Mouse (Mus musculus) liver, embryonic 11.5 days (tissue): ENCODE measurements around the gene Slc9a1. TPM values are rescaled to one million over a fixed set of nuclear protein-coding genes. Genes with fewer than 3 reads are reported as not detected.
A peak's percentile ranks its signal among the peaks of the same experiment; 100 is the strongest.

Experiments
- ATAC-seq: fragments of 200-750 bp; cut with Nextera tagmentation; replicated peaks from 2 replicates; pipeline ENCODE4 v1.8.0; 2017; ENCODE audit warnings: moderate number of reproducible peaks, mild to moderate bottlenecking, moderate TSS enrichment, moderate library complexity; ENCODE audit not compliant: low FRiP score
- DNase-seq: peaks from one replicate; pipeline ENCODE4 v3.0.0-alpha.2; 2017; ENCODE audit warnings: low spot score
- H3K27ac ChIP-seq: fragments of 300-500 bp; sonication (generic); 2 replicates; pipeline ENCODE4 v1.5.1; 2014; ENCODE audit warnings: mild to moderate bottlenecking, low read depth, low read length, control low read depth
- H3K27me3 ChIP-seq: fragments of 300-500 bp; sonication (generic); replicated peaks from 2 replicates; pipeline ENCODE4 v1.6.1; 2014; ENCODE audit warnings: low read length, mixed read lengths; ENCODE audit not compliant: control insufficient read depth, insufficient read depth
- H3K36me3 ChIP-seq: fragments of 300-500 bp; sonication (generic); 2 replicates; pipeline ENCODE4 v1.6.1; 2014; ENCODE audit warnings: mild to moderate bottlenecking, low read length, moderate library complexity, mixed read lengths; ENCODE audit not compliant: control insufficient read depth, insufficient read depth
- H3K4me1 ChIP-seq: fragments of 300-500 bp; sonication (generic); replicated peaks from 2 replicates; pipeline ENCODE4 v1.6.1; 2014; ENCODE audit warnings: low read length, mixed read lengths; ENCODE audit not compliant: control insufficient read depth, insufficient read depth
- H3K4me2 ChIP-seq: fragments of 300-500 bp; sonication (generic); 2 replicates; pipeline ENCODE4 v1.6.1; 2014; ENCODE audit warnings: mild to moderate bottlenecking, control low read depth, moderate library complexity
- H3K4me3 ChIP-seq: fragments of 300-500 bp; sonication (generic); 2 replicates; pipeline ENCODE4 v1.5.1; 2014; ENCODE audit warnings: low read depth, low read length, control low read depth
- H3K9ac ChIP-seq: fragments of 300-500 bp; sonication (generic); 2 replicates; pipeline ENCODE4 v1.6.1; 2014; ENCODE audit warnings: low read depth, low read length, control low read depth
- H3K9me3 ChIP-seq: fragments of 300-500 bp; sonication (generic); 2 replicates; pipeline ENCODE4 v1.6.1; 2016; ENCODE audit warnings: low read length, inconsistent platforms, mixed read lengths; ENCODE audit not compliant: control insufficient read depth
- WGBS: fragments of 180-500 bp; shearing (Covaris S2); extraction: QIAGEN DNeasy Blood & Tissue Kit; methylation state at CpG from one replicate; pipeline ENCODE4 v1.1.7; 2014; 5-methylcytosine and 5-hydroxymethylcytosine counted together
- polyA plus RNA-seq: library from polyadenylated mRNA; unstranded; fragments of >200 nt; fragmentation: Nextera tagmentation; extraction: Ambion mirVana; gene quantifications from 2 replicates; pipeline ENCODE4 v1.2.1, GENCODE M21; 2014

The Slc9a1 gene
- polyA plus RNA-seq, 1 experiment from 2014 or later, result 6.9 TPM

DNA sequence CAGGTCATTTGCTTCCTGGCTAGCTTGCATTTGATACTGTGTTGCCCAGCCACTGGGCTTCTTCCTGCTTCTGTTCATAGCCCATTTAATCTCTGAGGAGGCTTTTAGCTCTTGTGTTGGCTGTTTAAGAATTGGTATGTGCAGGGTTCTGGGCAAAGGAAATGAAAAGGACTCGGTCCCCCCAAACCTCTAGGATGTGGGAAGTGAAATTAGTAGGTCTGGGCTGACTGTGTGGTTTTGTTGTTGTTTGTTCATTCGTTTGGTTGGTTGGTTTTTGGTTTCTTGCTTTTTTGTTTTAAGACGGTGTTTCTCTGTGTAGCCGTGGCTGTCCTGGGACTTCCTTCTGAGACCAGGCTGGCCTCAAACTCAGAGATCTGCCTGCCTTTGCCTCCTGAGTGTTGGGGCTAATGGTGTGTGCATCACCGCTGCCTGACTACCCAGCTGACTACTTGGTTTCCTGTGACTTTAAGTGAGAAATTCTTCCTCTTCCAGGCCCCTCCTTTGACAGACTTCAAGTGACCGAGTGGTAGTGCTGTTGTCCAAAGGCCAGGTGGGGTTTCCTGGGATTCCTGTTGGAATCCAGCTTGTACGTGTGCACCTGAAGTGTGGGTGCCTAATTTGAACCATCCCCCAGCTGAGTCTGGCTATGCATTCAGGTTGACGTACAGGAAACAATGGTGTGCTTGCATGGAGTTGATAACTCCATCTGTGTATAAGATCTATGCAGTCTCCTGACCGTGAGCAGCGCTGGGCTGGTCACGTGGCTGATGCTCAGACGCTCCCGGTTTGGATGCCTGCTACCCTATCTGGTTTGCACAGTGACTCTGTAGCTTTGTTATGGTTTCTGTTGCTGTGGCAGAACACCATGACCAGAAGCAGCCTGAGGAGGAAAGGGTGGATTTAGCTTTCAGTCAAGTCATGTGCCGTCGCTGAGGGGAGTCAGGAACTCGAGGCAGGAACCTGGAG, 43.4 kb downstream of the Slc9a1 start:
- peak overlapping the region; percentile 87 for H3K27ac ChIP-seq
- no peak for DNase-seq

GRCm38 (mm10) chr4:133413617-133414016, 44.1 kb downstream of the Slc9a1 start:
- Histone ChIP-seq H3K27me3 (no peaks in the 10 kb centered on the region), H3K4me3 (no peak overlapping the region), H3K9ac (no peak overlapping the region), H3K36me3 (no peaks in the 10 kb centered on the region; the same call in 1 of the 2 replicates), H3K4me2 (peak overlapping the region; percentile 45), H3K27ac (peak overlapping the region; percentile 87), H3K4me1 (peaks cover 31% of the 10 kb centered on the region), H3K9me3 (no peaks in the 10 kb centered on the region)
- ATAC-seq (no peak), DNase-seq (no peak)
- WGBS, result 87% methylated on average over 7 of the region's 7 CpGs

More for the DNA sequence above, 43.4 kb downstream of the Slc9a1 start:
- Histone ChIP-seq H3K9me3 (no peaks in the 10 kb centered on the region), H3K4me3 (no peak overlapping the region), H3K27me3 (no peaks in the 10 kb centered on the region), H3K36me3 (no peaks in the 10 kb centered on the region; the same call in 1 of the 2 replicates), H3K4me2 (peak overlapping the region; percentile 45), H3K9ac (no peak overlapping the region), H3K4me1 (peaks cover 31% of the 10 kb centered on the region)
- 41% methylated on average over 16 of the region's 16 CpGs for WGBS
- peak; percentile 95 for ATAC-seq

DNA sequence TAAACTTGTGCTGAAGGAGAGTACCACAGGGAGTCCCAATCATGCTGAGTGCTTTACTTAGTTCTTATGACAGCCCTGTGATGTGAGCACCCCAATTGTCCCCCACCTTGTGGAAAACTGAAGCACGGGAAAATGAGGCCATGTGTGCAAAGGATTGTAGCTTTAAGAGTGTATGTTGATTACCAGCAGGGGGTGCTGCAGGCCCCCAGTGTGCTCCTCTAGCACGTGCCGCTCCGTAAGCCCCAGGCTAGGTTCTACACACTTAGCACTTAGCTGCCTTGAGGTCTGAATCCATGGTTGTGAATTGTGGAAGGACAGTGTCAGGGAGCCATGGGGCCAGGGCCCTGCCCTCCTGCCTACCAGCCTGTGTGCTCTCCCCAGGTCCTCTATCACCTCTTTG, 45.4 kb downstream of the Slc9a1 start:
- no peak overlapping the region for H3K9ac ChIP-seq
- ATAC-seq, result no peak
- 62% methylated on average over 4 of the region's 4 CpGs for WGBS
- no peak overlapping the region for H3K4me3 ChIP-seq
- H3K4me2 ChIP-seq, result no peak overlapping the region
- no peak overlapping the region for H3K27ac ChIP-seq
- H3K36me3 ChIP-seq, result no peaks in the 10 kb centered on the region; the same call in 1 of the 2 replicates
- no peak for DNase-seq
- no peaks in the 10 kb centered on the region for H3K27me3 ChIP-seq
- H3K9me3 ChIP-seq, result no peaks in the 10 kb centered on the region
- peaks cover 32% of the 10 kb centered on the region for H3K4me1 ChIP-seq

DNA sequence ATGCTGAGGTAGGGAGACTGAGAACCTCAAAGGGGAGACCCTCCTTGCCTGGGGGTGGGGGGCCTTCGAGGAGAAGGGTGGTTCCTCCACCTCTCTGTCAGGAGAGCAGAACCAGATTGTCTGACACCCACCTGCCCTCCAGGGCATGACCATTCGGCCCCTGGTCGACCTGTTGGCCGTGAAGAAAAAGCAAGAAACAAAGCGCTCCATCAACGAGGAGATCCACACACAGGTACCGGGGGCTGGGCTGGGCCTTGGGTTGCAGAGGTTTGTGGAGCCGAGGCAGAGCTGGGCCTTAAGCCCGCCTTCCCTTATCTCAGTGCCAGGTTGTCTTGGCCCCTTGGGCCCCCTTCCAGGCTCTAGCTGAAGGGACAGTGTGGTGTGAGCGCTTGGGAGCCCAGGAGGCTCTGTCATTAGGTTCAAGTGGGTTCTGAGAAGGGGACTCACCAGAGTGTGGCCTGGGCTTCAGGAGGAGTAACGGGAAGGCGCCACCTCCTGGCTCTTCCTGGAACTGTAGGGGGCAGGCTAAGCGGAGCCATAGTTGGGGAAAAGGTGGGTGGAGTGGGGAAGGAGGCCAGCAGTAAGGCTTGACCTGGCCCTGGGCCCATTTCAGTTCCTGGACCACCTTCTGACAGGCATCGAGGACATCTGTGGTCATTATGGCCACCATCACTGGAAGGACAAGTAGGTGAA, 50.0 kb downstream of the Slc9a1 start:
- H3K27ac ChIP-seq, result no peak overlapping the region
- peak; percentile 37; the same call in 1 of the 2 replicates for ATAC-seq
- no peaks in the 10 kb centered on the region for H3K9me3 ChIP-seq
- H3K4me1 ChIP-seq, result peaks cover 8% of the 10 kb centered on the region
- WGBS, result 65% methylated on average over 14 of the region's 14 CpGs
- H3K27me3 ChIP-seq, result no peaks in the 10 kb centered on the region
- H3K4me2 ChIP-seq, result no peak overlapping the region
- no peak for DNase-seq
- H3K9ac ChIP-seq, result no peak overlapping the region
- no peak overlapping the region for H3K4me3 ChIP-seq
- peaks cover 10% of the 10 kb centered on the region; the same call in 1 of the 2 replicates for H3K36me3 ChIP-seq

- no peak overlapping the region for H3K4me2 ChIP-seq
- peaks cover 7% of the 10 kb centered on the region; the same call in 1 of the 2 replicates for H3K4me1 ChIP-seq
- ATAC-seq (no peak), DNase-seq (no peak)
- 93% methylated on average over 12 of the region's 12 CpGs for WGBS
- no peak overlapping the region for H3K27ac ChIP-seq
- no peaks in the 10 kb centered on the region for H3K27me3 ChIP-seq
- no peak overlapping the region for H3K9ac ChIP-seq
- peaks cover 10% of the 10 kb centered on the region; the same call in 1 of the 2 replicates for H3K36me3 ChIP-seq
- no peak overlapping the region for H3K4me3 ChIP-seq
- H3K9me3 ChIP-seq, result no peaks in the 10 kb centered on the region
These were observed 52.5 kb downstream of the Slc9a1 start for GRCm38 (mm10) chr4:133421989-133422388.

GRCm38 (mm10) chr4:133422601-133423000, 53.1 kb downstream of the Slc9a1 start:
- ATAC-seq, result no peak

DNA sequence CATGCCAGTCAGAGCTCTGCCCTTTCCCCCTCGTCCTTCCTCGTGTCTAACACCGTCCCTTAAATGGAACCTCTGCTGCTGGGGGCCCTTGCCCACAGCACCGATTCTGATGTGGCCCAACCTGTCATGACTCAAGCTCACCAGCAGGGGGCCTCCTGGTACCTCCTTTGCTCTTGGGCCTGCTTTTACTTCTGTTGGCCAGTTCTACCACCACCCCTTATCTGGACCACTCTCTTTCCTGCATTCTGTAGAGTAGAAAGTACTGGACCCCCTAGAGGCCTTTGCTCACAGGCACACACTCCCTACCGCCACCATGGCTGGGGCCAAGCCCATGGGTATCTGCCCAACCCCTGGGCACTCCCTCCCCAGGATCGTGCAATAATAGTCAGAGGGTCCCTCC, 53.6 kb downstream of the Slc9a1 start:
- peaks cover 7% of the 10 kb centered on the region; the same call in 1 of the 2 replicates for H3K4me1 ChIP-seq
- peaks cover 10% of the 10 kb centered on the region; the same call in 1 of the 2 replicates for H3K36me3 ChIP-seq
- no peak overlapping the region for H3K4me3 ChIP-seq
- DNase-seq (no peak), ATAC-seq (no peak)
- no peak overlapping the region for H3K4me2 ChIP-seq
- 62% methylated on average over 6 of the region's 6 CpGs for WGBS
- H3K27me3 ChIP-seq, result no peaks in the 10 kb centered on the region
- H3K27ac ChIP-seq, result no peak overlapping the region
- H3K9ac ChIP-seq, result no peak overlapping the region
- no peaks in the 10 kb centered on the region for H3K9me3 ChIP-seq

More at GRCm38 (mm10) chr4:133422601-133423000, 53.1 kb downstream of the Slc9a1 start:
- Histone ChIP-seq H3K4me3 (no peak overlapping the region), H3K4me2 (no peak overlapping the region), H3K9ac (no peak overlapping the region), H3K9me3 (no peaks in the 10 kb centered on the region), H3K36me3 (peaks cover 10% of the 10 kb centered on the region; the same call in 1 of the 2 replicates), H3K4me1 (peaks cover 7% of the 10 kb centered on the region; the same call in 1 of the 2 replicates), H3K27me3 (no peaks in the 10 kb centered on the region), H3K27ac (no peak overlapping the region)
- WGBS, result 81% methylated on average over 15 of the region's 15 CpGs
- no peak for DNase-seq

DNA sequence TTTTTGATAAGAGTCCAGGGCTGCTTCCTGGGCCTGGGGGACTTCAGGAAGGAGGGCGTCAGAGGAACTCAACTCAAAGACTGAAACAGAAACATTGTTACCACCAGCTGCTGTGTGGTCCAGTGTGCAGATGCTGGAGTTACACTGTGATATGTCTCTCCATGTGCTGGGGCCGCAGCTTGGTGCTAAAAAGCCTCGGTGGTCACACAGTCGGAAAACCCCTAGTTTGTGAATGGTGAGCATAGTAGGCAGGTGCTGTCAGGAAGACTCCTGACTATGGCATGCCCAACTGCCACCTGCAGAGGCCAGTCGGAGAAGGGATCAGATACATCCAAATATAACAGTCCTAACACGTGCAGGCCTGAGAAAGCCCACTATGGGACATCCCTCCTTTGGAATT, 54.2 kb downstream of the Slc9a1 start:
- DNase-seq (no peak), ATAC-seq (no peak)
- WGBS, result 76% methylated on average over 6 of the region's 6 CpGs
- H3K4me3 ChIP-seq, result no peak overlapping the region
- peaks cover 7% of the 10 kb centered on the region; the same call in 1 of the 2 replicates for H3K4me1 ChIP-seq
- H3K4me2 ChIP-seq, result no peak overlapping the region
- H3K9me3 ChIP-seq, result no peaks in the 10 kb centered on the region
- H3K27ac ChIP-seq, result no peak overlapping the region
- H3K27me3 ChIP-seq, result no peaks in the 10 kb centered on the region
- H3K36me3 ChIP-seq, result peaks cover 10% of the 10 kb centered on the region; the same call in 1 of the 2 replicates
- H3K9ac ChIP-seq, result no peak overlapping the region
